Mouse (Mus musculus): ENCODE data around the gene Arl6ip1. TPM values are rescaled to one million over a fixed set of nuclear protein-coding genes. Genes with fewer than 3 reads are reported as not detected.
"Not testable (repeated sequence)": the region's sequence is repeated elsewhere in the genome, so short reads cannot be mapped to it uniquely, and the experiment has no call there.

The Arl6ip1 gene
- 10 to 100 TPM in 1 of 2 experiments, 1 to 10 TPM in 1; 7.8 to 12.2 TPM for total RNA-seq (2021)
- long read RNA-seq, experiment 1, transcript Arl6ip1-201 (6 exons, 2,171 nt): major isoform, 11 of 15 reads
- long read RNA-seq, experiment 1, partial matches to known transcripts: 1 of 15 reads
- long read RNA-seq, experiment 1, other reads (novel, unspliced or antisense): 3 of 15 reads
- long read RNA-seq, experiment 2, transcript Arl6ip1-201 (6 exons, 2,171 nt): major isoform, 14 of 16 reads
- long read RNA-seq, experiment 2, partial matches to known transcripts: 2 of 16 reads
- long read RNA-seq, experiment 2, other reads (novel, unspliced or antisense): 0 of 16 reads

- DNase-seq: peak; percentile 97
These were observed at the start of gene Arl6ip1 for GRCm38 (mm10) chr7:118129430-118130041. Arl6ip1 (minus strand) TSS chr7:118129662.

GRCm38 (mm10) chr7:118175821-118176355 is 46.4 kb upstream of the Arl6ip1 start:
- DNase-seq: no peak

- DNase-seq: not testable (repeated sequence)
These were observed 40.7 kb upstream of the Arl6ip1 start for GRCm38 (mm10) chr7:118170125-118170524.

GRCm38 (mm10) chr7:118163006-118163405 is 33.5 kb upstream of the Arl6ip1 start:
- DNase-seq: no peak

GRCm38 (mm10) chr7:118160121-118160520 is 30.7 kb upstream of the Arl6ip1 start:
- DNase-seq: no peak

- DNase-seq: no peak
These were observed 27.0 kb upstream of the Arl6ip1 start for GRCm38 (mm10) chr7:118156461-118156860.

- DNase-seq: no peak
These were observed 24.7 kb upstream of the Arl6ip1 start for GRCm38 (mm10) chr7:118154150-118154549.

GRCm38 (mm10) chr7:118143602-118144001 is 14.1 kb upstream of the Arl6ip1 start:
- DNase-seq: no peak

GRCm38 (mm10) chr7:118143123-118143522 is 13.7 kb upstream of the Arl6ip1 start:
- DNase-seq: no peak

- DNase-seq: no peak
These were observed 11.8 kb upstream of the Arl6ip1 start for GRCm38 (mm10) chr7:118141271-118141670.

- no peak for DNase-seq
These were observed 5.7 kb upstream of the Arl6ip1 start for GRCm38 (mm10) chr7:118135128-118135527.

GRCm38 (mm10) chr7:118128925-118129429 is 485 bp downstream of the Arl6ip1 start:
- DNase-seq: no peak

- no peak for DNase-seq
These were observed 3.1 kb downstream of the Arl6ip1 start for GRCm38 (mm10) chr7:118126219-118126875.

- no peak for DNase-seq
These were observed 3.7 kb downstream of the Arl6ip1 start for GRCm38 (mm10) chr7:118125736-118126135.

- no peak for DNase-seq
These were observed 5.7 kb downstream of the Arl6ip1 start for GRCm38 (mm10) chr7:118123512-118124411.

GRCm38 (mm10) chr7:118122235-118122634 is 7.2 kb downstream of the Arl6ip1 start:
- no peak for DNase-seq

- no peak for DNase-seq
These were observed 8.8 kb downstream of the Arl6ip1 start for GRCm38 (mm10) chr7:118120654-118121053.

GRCm38 (mm10) chr7:118119946-118120345 is 9.5 kb downstream of the Arl6ip1 start:
- no peak for DNase-seq

- DNase-seq: no peak
These were observed 10.3 kb downstream of the Arl6ip1 start for GRCm38 (mm10) chr7:118119142-118119541.

GRCm38 (mm10) chr7:118118426-118118825 is 11.0 kb downstream of the Arl6ip1 start:
- no peak for DNase-seq

- no peak for DNase-seq
These were observed 11.8 kb downstream of the Arl6ip1 start for GRCm38 (mm10) chr7:118117539-118118210.
